Mouse (Mus musculus): ENCODE measurements around the gene Adamtsl1. TPM values are rescaled to one million over a fixed set of nuclear protein-coding genes. Genes with fewer than 3 reads are reported as not detected.

The Adamtsl1 gene
- polyA plus RNA-seq, 2 experiments = 0.11 to 0.23 TPM

GRCm38 (mm10) chr4:86060614-86061013 is 546.6 kb downstream of the Adamtsl1 start:
- DNase-seq (ENCODE audit: low read depth in 3 of 3, low spot score in 3 of 3) (no peak), ATAC-seq (ENCODE audit: insufficient read depth) (no peak)
- H3K9ac ChIP-seq (replicated peaks) = no peak overlapping the region
- no peak for TF ChIP-seq CTCF (IDR thresholded peaks at IDR 0.05; ENCODE audit: low read depth)
- no peak for TF ChIP-seq EP300 (IDR thresholded peaks at IDR 0.05; ENCODE audit: low read depth)
- no peak overlapping the region for H3K4me3 ChIP-seq (ENCODE audit: insufficient read depth in 1 of 2, low read depth in 2 of 2, low read length in 2 of 2)
- no peaks in the 10 kb centered on the region for H3K9me3 ChIP-seq (ENCODE audit: control insufficient read depth, low read length)
- 58% methylated on average over 4 of the region's 4 CpGs for WGBS (ENCODE audit: insufficient replicate concordance)
- no peak overlapping the region for H3K4me2 ChIP-seq (ENCODE audit: low read depth)
- H3K36me3 ChIP-seq (replicated peaks; ENCODE audit: control insufficient read depth, insufficient read depth, low read depth) = no peaks in the 10 kb centered on the region
- H3K27ac ChIP-seq = no peak overlapping the region
- H3K4me1 ChIP-seq (replicated peaks; ENCODE audit: control insufficient read depth in 2 of 2, insufficient read depth in 2 of 2, low read length in 1 of 2) = no peaks in the 10 kb centered on the region
- H3K27me3 ChIP-seq (ENCODE audit: control insufficient read depth, insufficient read depth, low read length) = no peaks in the 10 kb centered on the region

- no peaks in the 10 kb centered on the region for H3K9me3 ChIP-seq (ENCODE audit: control insufficient read depth, low read length)
- H3K27me3 ChIP-seq (ENCODE audit: control insufficient read depth, insufficient read depth, low read length) = no peaks in the 10 kb centered on the region
- TF ChIP-seq EP300 (IDR thresholded peaks at IDR 0.05; ENCODE audit: low read depth) (no peak), CTCF (IDR thresholded peaks at IDR 0.05; ENCODE audit: low read depth) (no peak)
- H3K4me3 ChIP-seq (ENCODE audit: insufficient read depth in 1 of 2, low read depth in 2 of 2, low read length in 2 of 2) = no peak overlapping the region
- no peak overlapping the region for H3K27ac ChIP-seq
- WGBS (ENCODE audit: insufficient replicate concordance) = 59% methylated on average over 5 of the region's 5 CpGs
- no peak overlapping the region for H3K4me2 ChIP-seq (ENCODE audit: low read depth)
- ATAC-seq (ENCODE audit: insufficient read depth) (no peak), DNase-seq (ENCODE audit: low read depth in 3 of 3, low spot score in 3 of 3) (no peak)
- H3K9ac ChIP-seq (replicated peaks) = no peak overlapping the region
- no peaks in the 10 kb centered on the region for H3K4me1 ChIP-seq (replicated peaks; ENCODE audit: control insufficient read depth in 2 of 2, insufficient read depth in 2 of 2, low read length in 1 of 2)
- no peaks in the 10 kb centered on the region for H3K36me3 ChIP-seq (replicated peaks; ENCODE audit: control insufficient read depth, insufficient read depth, low read depth)
Measured at GRCm38 (mm10) chr4:86068376-86068775, 554.4 kb downstream of the Adamtsl1 start.

- no peak overlapping the region for H3K9ac ChIP-seq (replicated peaks)
- H3K9me3 ChIP-seq (ENCODE audit: control insufficient read depth, low read length) = no peaks in the 10 kb centered on the region
- DNase-seq (ENCODE audit: low read depth in 3 of 3, low spot score in 3 of 3) (no peak), ATAC-seq (ENCODE audit: insufficient read depth) (no peak)
- H3K27me3 ChIP-seq (ENCODE audit: control insufficient read depth, insufficient read depth, low read length) = no peaks in the 10 kb centered on the region
- H3K27ac ChIP-seq = no peak overlapping the region
- no peak overlapping the region for H3K4me3 ChIP-seq (ENCODE audit: insufficient read depth in 1 of 2, low read depth in 2 of 2, low read length in 2 of 2)
- 59% methylated on average over 13 of the region's 13 CpGs for WGBS (ENCODE audit: insufficient replicate concordance)
- TF ChIP-seq CTCF (IDR thresholded peaks at IDR 0.05; ENCODE audit: low read depth) (no peak), EP300 (IDR thresholded peaks at IDR 0.05; ENCODE audit: low read depth) (no peak)
- H3K4me2 ChIP-seq (ENCODE audit: low read depth) = no peak overlapping the region
- no peaks in the 10 kb centered on the region for H3K36me3 ChIP-seq (replicated peaks; ENCODE audit: control insufficient read depth, insufficient read depth, low read depth)
- H3K4me1 ChIP-seq (replicated peaks; ENCODE audit: control insufficient read depth in 2 of 2, insufficient read depth in 2 of 2, low read length in 1 of 2) = no peaks in the 10 kb centered on the region
Measured at GRCm38 (mm10) chr4:86068875-86069718, 555.1 kb downstream of the Adamtsl1 start.

- Histone ChIP-seq H3K9ac (replicated peaks) (no peak overlapping the region), H3K27me3 (ENCODE audit: control insufficient read depth, insufficient read depth, low read length) (no peaks in the 10 kb centered on the region), H3K27ac (no peak overlapping the region), H3K9me3 (ENCODE audit: control insufficient read depth, low read length) (no peaks in the 10 kb centered on the region), H3K4me3 (ENCODE audit: insufficient read depth in 1 of 2, low read depth in 2 of 2, low read length in 2 of 2) (no peak overlapping the region), H3K36me3 (replicated peaks; ENCODE audit: control insufficient read depth, insufficient read depth, low read depth) (no peaks in the 10 kb centered on the region), H3K4me2 (ENCODE audit: low read depth) (no peak overlapping the region), H3K4me1 (replicated peaks; ENCODE audit: control insufficient read depth in 2 of 2, insufficient read depth in 2 of 2, low read length in 1 of 2) (no peaks in the 10 kb centered on the region)
- ATAC-seq (ENCODE audit: insufficient read depth) = no peak
- TF ChIP-seq EP300 (IDR thresholded peaks at IDR 0.05; ENCODE audit: low read depth) = no peak
- no peak for TF ChIP-seq CTCF (IDR thresholded peaks at IDR 0.05; ENCODE audit: low read depth)
- no peak for DNase-seq (ENCODE audit: low read depth in 3 of 3, low spot score in 3 of 3)
- 25% methylated on average over 1 of the region's 1 CpGs for WGBS (ENCODE audit: insufficient replicate concordance)
Measured at GRCm38 (mm10) chr4:86074871-86075270, 560.9 kb downstream of the Adamtsl1 start.

- H3K36me3 ChIP-seq (replicated peaks; ENCODE audit: control insufficient read depth, insufficient read depth, low read depth) = no peaks in the 10 kb centered on the region
- no peaks in the 10 kb centered on the region for H3K27me3 ChIP-seq (ENCODE audit: control insufficient read depth, insufficient read depth, low read length)
- H3K4me1 ChIP-seq (replicated peaks; ENCODE audit: control insufficient read depth in 2 of 2, insufficient read depth in 2 of 2, low read length in 1 of 2) = no peaks in the 10 kb centered on the region
- no peak overlapping the region for H3K4me3 ChIP-seq (ENCODE audit: insufficient read depth in 1 of 2, low read depth in 2 of 2, low read length in 2 of 2)
- no peaks in the 10 kb centered on the region for H3K9me3 ChIP-seq (ENCODE audit: control insufficient read depth, low read length)
- H3K27ac ChIP-seq = no peak overlapping the region
- no peak overlapping the region for H3K4me2 ChIP-seq (ENCODE audit: low read depth)
- 64% methylated on average over 2 of the region's 2 CpGs for WGBS (ENCODE audit: insufficient replicate concordance)
- no peak for ATAC-seq (ENCODE audit: insufficient read depth)
- no peak overlapping the region for H3K9ac ChIP-seq (replicated peaks)
- DNase-seq (ENCODE audit: low read depth in 3 of 3, low spot score in 3 of 3) = no peak
- TF ChIP-seq CTCF (IDR thresholded peaks at IDR 0.05; ENCODE audit: low read depth) (no peak), EP300 (IDR thresholded peaks at IDR 0.05; ENCODE audit: low read depth) (no peak)
Measured at GRCm38 (mm10) chr4:86077355-86077754, 563.4 kb downstream of the Adamtsl1 start.
